Mouse (Mus musculus): ENCODE measurements around the gene Gm27021. TPM values are rescaled to one million over a fixed set of nuclear protein-coding genes. Genes with fewer than 3 reads are reported as not detected.

The Gm27021 gene
- total and polyA plus RNA-seq, 3 experiments = 0.21 to 0.54 TPM; not detected in 1

DNA sequence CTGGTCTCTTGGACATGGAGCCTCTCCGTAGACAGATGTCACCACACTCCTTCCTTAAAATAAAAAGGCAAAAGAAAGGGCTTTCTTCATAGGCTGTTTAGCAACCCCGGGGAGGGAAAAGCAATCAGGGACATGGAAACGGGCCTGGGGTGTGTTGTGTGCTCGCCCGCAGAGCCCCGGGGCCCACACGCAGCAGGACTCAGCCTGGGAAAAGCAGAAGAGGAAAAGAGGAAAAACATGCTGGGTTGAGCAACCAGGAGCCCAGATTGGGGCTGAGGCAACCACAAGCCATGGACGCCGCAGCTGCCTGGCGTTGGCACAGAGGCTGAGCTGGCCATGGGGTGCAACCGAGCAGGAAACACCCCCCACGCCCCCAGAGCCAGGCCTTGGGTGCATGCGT is 18.2 kb upstream of the Gm27021 start (continued):
- TF ChIP-seq MYC (IDR thresholded peaks at IDR 0.05; ENCODE audit: low read depth, low read length) = no peak
- no peak for TF ChIP-seq NELFE (IDR thresholded peaks at IDR 0.05; ENCODE audit: low read depth, low read length)

DNA sequence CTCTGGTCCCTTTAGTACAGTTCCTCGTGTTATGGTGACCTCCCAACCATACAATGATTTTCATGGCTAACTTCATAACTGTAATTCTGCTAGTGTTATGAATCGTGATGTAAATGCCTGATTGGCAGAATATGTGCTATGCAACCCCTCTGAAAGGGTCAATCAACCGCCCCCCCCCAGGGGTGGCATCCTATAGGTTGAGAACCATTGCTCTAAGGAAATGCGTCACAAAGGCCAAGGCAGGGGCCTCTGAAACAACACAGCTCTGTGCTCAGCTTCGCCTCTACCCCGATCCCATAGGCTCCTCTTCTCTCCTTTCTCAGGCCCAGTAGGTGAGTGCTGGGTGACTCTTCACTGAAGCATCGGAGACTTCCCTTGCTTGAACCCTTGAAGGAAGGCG is 17.7 kb upstream of the Gm27021 start:
- DNase-seq (ENCODE audit: low read depth, low spot score) = no peak
- Histone ChIP-seq H3K36me3 (ENCODE audit: control insufficient read depth in 1 of 2, insufficient read depth in 2 of 2, low read length in 2 of 2) (no peaks in the 10 kb centered on the region), H3K9me3 (replicated peaks; ENCODE audit: insufficient read depth, low read length) (no peaks in the 10 kb centered on the region), H3K4me1 (ENCODE audit: control insufficient read depth in 1 of 2, insufficient read depth in 2 of 2, low read length in 2 of 2) (no peaks in the 10 kb centered on the region), H3K4me3 (ENCODE audit: control insufficient read depth in 1 of 2, insufficient read depth in 1 of 2, low read depth in 2 of 2, low read length in 2 of 2) (no peak overlapping the region), H3K27ac (ENCODE audit: control insufficient read depth, low read depth, low read length) (no peak overlapping the region), H3K79me2 (ENCODE audit: control insufficient read depth, insufficient read depth, low read length, poor library complexity) (no peaks in the 10 kb centered on the region), H3K9ac (ENCODE audit: control insufficient read depth, low read depth, low read length, poor library complexity, severe bottlenecking) (no peak overlapping the region), H3K27me3 (ENCODE audit: control insufficient read depth in 1 of 2, insufficient read depth in 2 of 2, low read length in 2 of 2) (no peaks in the 10 kb centered on the region)
- TF ChIP-seq GABPA (IDR thresholded peaks at IDR 0.05; ENCODE audit: low read depth, low read length) = no peak
- TF ChIP-seq MYC (IDR thresholded peaks at IDR 0.05; ENCODE audit: low read depth, low read length) = no peak
- no peak for TF ChIP-seq BHLHE40 (IDR thresholded peaks at IDR 0.05; ENCODE audit: borderline replicate concordance, low read depth, low read length)
- TF ChIP-seq GATA1 (IDR thresholded peaks at IDR 0.05; ENCODE audit: low read depth, low read length) = no peak
- no peak for TF ChIP-seq SIN3A (IDR thresholded peaks at IDR 0.05; ENCODE audit: low read length)
- no peak for TF ChIP-seq JUND (IDR thresholded peaks at IDR 0.05; ENCODE audit: low read depth, low read length)
- no peak for TF ChIP-seq ZKSCAN1 (IDR thresholded peaks at IDR 0.05; ENCODE audit: low read depth, low read length)
- no peak for TF ChIP-seq EP300 (IDR thresholded peaks at IDR 0.05; ENCODE audit: low read depth in 1 of 2, low read length in 2 of 2)
- no peak for TF ChIP-seq UBTF (IDR thresholded peaks at IDR 0.05; ENCODE audit: borderline replicate concordance, insufficient read depth, low read depth, low read length)
- no peak for TF ChIP-seq ETS1 (IDR thresholded peaks at IDR 0.05; ENCODE audit: low read depth, low read length)
- TF ChIP-seq ELF1 (IDR thresholded peaks at IDR 0.05; ENCODE audit: low read depth, low read length) = no peak
- no peak for TF ChIP-seq NELFE (IDR thresholded peaks at IDR 0.05; ENCODE audit: low read depth, low read length)
- TF ChIP-seq MXI1 (IDR thresholded peaks at IDR 0.05; ENCODE audit: low read depth, low read length) = no peak
- no peak for TF ChIP-seq KAT2A (conservative IDR thresholded peaks at IDR 0.05; ENCODE audit: low read depth, low read length)
- TF ChIP-seq MAZ (IDR thresholded peaks at IDR 0.05; ENCODE audit: low read depth, low read length) = no peak
- TF ChIP-seq SMC3 (IDR thresholded peaks at IDR 0.05; ENCODE audit: low read depth, low read length) = no peak
- TF ChIP-seq E2F4 (IDR thresholded peaks at IDR 0.05; ENCODE audit: borderline replicate concordance, low read depth, low read length) = no peak
- no peak for TF ChIP-seq MYB (IDR thresholded peaks at IDR 0.05; ENCODE audit: low read depth, low read length)
- no peak for TF ChIP-seq CHD2 (IDR thresholded peaks at IDR 0.05; ENCODE audit: low read length)

DNA sequence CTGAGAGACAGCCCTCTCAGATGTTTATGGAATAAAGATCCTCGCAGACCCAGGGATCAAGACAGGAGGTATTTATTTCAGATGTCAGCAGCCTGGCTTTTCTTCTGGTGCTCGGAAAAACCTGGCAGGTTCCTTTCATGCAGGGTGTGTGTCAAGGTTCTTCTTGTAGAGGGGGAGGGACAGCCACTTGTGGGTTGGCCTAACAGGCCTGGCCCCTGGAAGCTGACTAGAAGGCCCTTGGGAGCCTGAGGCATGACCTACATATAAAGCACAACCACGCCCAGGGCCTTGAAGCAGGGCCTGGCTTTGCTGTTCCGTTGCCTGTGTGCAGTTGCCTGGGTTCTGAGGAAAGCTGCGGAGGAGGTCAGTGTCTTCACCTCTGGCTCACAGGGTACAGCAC is 17.2 kb upstream of the Gm27021 start:
- TF ChIP-seq CTCF (IDR thresholded peaks at IDR 0.05 in 2 of 3, conservative IDR thresholded peaks at IDR 0.05 in 1 of 3; ENCODE audit: control insufficient read depth in 1 of 3, insufficient read depth in 1 of 3, low read depth in 2 of 3, low read length in 3 of 3, poor library complexity in 1 of 3, severe bottlenecking in 1 of 3) = no peak
- TF ChIP-seq ZMIZ1 (IDR thresholded peaks at IDR 0.05; ENCODE audit: low read depth, low read length) = no peak
- no peak for TF ChIP-seq POLR2AphosphoS2 (IDR thresholded peaks at IDR 0.05; ENCODE audit: low read length)
- TF ChIP-seq NELFE (IDR thresholded peaks at IDR 0.05; ENCODE audit: low read depth, low read length) = no peak
- TF ChIP-seq TBP (IDR thresholded peaks at IDR 0.05; ENCODE audit: low read depth, low read length) = no peak
- TF ChIP-seq MXI1 (IDR thresholded peaks at IDR 0.05; ENCODE audit: low read depth, low read length) = no peak
- no peak for TF ChIP-seq E2F4 (IDR thresholded peaks at IDR 0.05; ENCODE audit: borderline replicate concordance, low read depth, low read length)
- no peak for TF ChIP-seq SMC3 (IDR thresholded peaks at IDR 0.05; ENCODE audit: low read depth, low read length)
- no peak for TF ChIP-seq CHD1 (IDR thresholded peaks at IDR 0.05; ENCODE audit: low read depth, low read length)
- peaks cover 0 to 3% of the 10 kb centered on the region in 2 experiments; a peak in 1 of 4 replicates for H3K4me1 ChIP-seq (ENCODE audit: control insufficient read depth in 1 of 2, insufficient read depth in 2 of 2, low read length in 2 of 2)
- no peaks in the 10 kb centered on the region for H3K36me3 ChIP-seq (ENCODE audit: control insufficient read depth in 1 of 2, insufficient read depth in 2 of 2, low read length in 2 of 2)
- no peak for DNase-seq (ENCODE audit: low read depth, low spot score)
- H3K4me3 ChIP-seq (ENCODE audit: control insufficient read depth in 1 of 2, insufficient read depth in 1 of 2, low read depth in 2 of 2, low read length in 2 of 2) = no peak overlapping the region
- H3K79me2 ChIP-seq (ENCODE audit: control insufficient read depth, insufficient read depth, low read length, poor library complexity) = no peaks in the 10 kb centered on the region
- no peak overlapping the region for H3K27ac ChIP-seq (ENCODE audit: control insufficient read depth, low read depth, low read length)
- no peak overlapping the region for H3K9ac ChIP-seq (ENCODE audit: control insufficient read depth, low read depth, low read length, poor library complexity, severe bottlenecking)
- H3K9me3 ChIP-seq (replicated peaks; ENCODE audit: insufficient read depth, low read length) = no peaks in the 10 kb centered on the region
- no peaks in the 10 kb centered on the region for H3K27me3 ChIP-seq (ENCODE audit: control insufficient read depth in 1 of 2, insufficient read depth in 2 of 2, low read length in 2 of 2)

Data from MEL (cell line).